Mouse (Mus musculus) C2C12 (cell line): ENCODE measurements around the gene Trim10.

ENCODE experiments used
- CTCF ChIP-seq: IDR thresholded peaks from one replicate; pipeline ENCODE4 v1.5.1; 2011; ENCODE audit not compliant: control insufficient read depth, insufficient read depth, insufficient read length
- MAX ChIP-seq: IDR thresholded peaks from one replicate; pipeline ENCODE4 v1.6.1; 2011; ENCODE audit warnings: mild to moderate bottlenecking, control low read depth
- MYOD1 ChIP-seq: IDR thresholded peaks from one replicate; pipeline ENCODE4 v1.6.1; 2011; ENCODE audit warnings: low read depth; ENCODE audit not compliant: control insufficient read depth, insufficient read length
- MYOG ChIP-seq: IDR thresholded peaks from one replicate; pipeline ENCODE4 v1.6.1; 2011; ENCODE audit not compliant: control insufficient read depth, insufficient read length; ENCODE audit errors: extremely low read depth
- USF1 ChIP-seq: IDR thresholded peaks from one replicate; pipeline ENCODE4 v1.6.1; 2011; ENCODE audit warnings: low read depth, mild to moderate bottlenecking, control low read depth, moderate library complexity

DNA sequence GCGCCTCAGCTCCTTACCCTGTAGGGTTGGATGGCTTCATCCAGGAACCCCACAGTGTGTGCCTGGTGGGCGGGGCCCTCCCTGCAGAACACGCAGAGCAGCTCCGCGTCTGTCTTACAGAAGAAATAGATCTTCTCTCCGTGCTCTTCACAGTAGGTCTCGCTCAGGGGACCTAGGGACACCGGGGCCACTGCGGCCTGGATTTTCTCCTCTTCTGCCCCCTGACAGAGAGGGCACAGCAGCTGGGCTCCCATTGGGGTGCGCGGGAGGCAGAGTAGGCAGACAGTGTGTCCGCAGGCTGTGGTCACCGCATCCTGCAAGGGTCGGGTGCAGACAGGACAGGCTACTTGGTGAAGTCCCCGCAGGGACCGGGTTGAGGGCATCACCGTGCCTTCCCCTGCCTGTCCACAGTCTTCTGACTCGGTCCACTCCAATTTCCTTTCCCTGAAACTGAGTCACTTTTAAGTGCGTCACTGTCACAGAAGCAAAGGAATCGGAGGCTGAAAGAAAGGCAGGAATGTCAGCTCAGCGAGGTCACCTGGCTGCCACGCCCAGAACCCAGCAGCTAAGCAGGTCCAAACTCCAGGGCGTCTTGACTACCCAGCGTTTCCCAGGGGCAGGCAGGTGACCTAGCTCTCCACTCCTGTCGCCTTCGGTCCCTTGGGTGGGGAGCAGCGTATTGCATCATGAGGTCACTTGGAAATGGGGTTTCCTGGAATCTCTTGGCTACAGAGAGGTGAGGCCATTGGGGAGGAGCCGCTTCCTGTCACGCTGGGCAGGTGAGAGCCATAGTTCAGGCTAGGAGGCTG, 2.5 kb upstream of the Trim10 start, which contains the start of gene Trim15:
- TF ChIP-seq CTCF, result no peak
- TF ChIP-seq USF1, result no peak
- no peak for TF ChIP-seq MYOG
- no peak for TF ChIP-seq MAX
- no peak for TF ChIP-seq MYOD1
